Mouse (Mus musculus) kidney, postnatal 0 days (tissue): ENCODE results near the gene Atg4b. TPM values are rescaled to one million over a fixed set of nuclear protein-coding genes. Genes with fewer than 3 reads are reported as not detected.

Experiments used
- ATAC-seq: fragments of 200-750 bp; cut with Nextera tagmentation; replicated peaks from 2 replicates; pipeline ENCODE4 v1.8.0; 2017; ENCODE audit warnings: low read depth, moderate number of reproducible peaks, moderate TSS enrichment, moderate library complexity; ENCODE audit not compliant: low FRiP score
- DNase-seq: peaks from one replicate; pipeline ENCODE4 v3.0.0-alpha.2; 2016; ENCODE audit warnings: low spot score
- H3K27ac ChIP-seq: fragments of 300-500 bp; sonication (generic); 2 replicates; pipeline ENCODE4 v1.5.1; 2014; ENCODE audit warnings: mild to moderate bottlenecking
- H3K27me3 ChIP-seq: fragments of 300-500 bp; sonication (generic); 2 replicates; pipeline ENCODE4 v1.6.1; 2014; ENCODE audit warnings: low read length, mixed read lengths; ENCODE audit not compliant: insufficient read depth
- H3K36me3 ChIP-seq: fragments of 300-500 bp; sonication (generic); 2 replicates; pipeline ENCODE4 v1.6.1; 2014; ENCODE audit warnings: low read length, mixed read lengths; ENCODE audit not compliant: insufficient read depth
- H3K4me1 ChIP-seq: fragments of 300-500 bp; sonication (generic); replicated peaks from 2 replicates; pipeline ENCODE4 v1.6.1; 2014; ENCODE audit warnings: antibody characterized with exemption, low read length, mixed read lengths; ENCODE audit not compliant: insufficient read depth
- H3K4me2 ChIP-seq: fragments of 300-500 bp; sonication (generic); 2 replicates; pipeline ENCODE4 v1.6.1; 2014; ENCODE audit warnings: mild to moderate bottlenecking, low read length, moderate library complexity, mixed read lengths
- H3K4me3 ChIP-seq: fragments of 300-500 bp; sonication (generic); replicated peaks from 2 replicates; pipeline ENCODE4 v1.5.1; 2014; ENCODE audit warnings: low read depth, low read length
- H3K9ac ChIP-seq: fragments of 300-500 bp; sonication (generic); 2 replicates; pipeline ENCODE4 v1.6.1; 2014; ENCODE audit warnings: low read depth, low read length
- H3K9me3 ChIP-seq: fragments of 300-500 bp; sonication (generic); replicated peaks from 2 replicates; pipeline ENCODE4 v1.6.1; 2016; ENCODE audit warnings: low read length, inconsistent platforms, mixed read lengths
- CTCF ChIP-seq: IDR thresholded peaks from 2 replicates; pipeline ENCODE4 v1.5.1; 2016; ENCODE audit warnings: antibody characterized with exemption, low read depth, mild to moderate bottlenecking, moderate library complexity
- WGBS: fragments of 180-500 bp; shearing (Covaris S2); extraction: QIAGEN DNeasy Blood & Tissue Kit; methylation state at CpG from one replicate; pipeline ENCODE4 v1.1.7; 2014; 5-methylcytosine and 5-hydroxymethylcytosine counted together
- polyA plus RNA-seq: library from polyadenylated mRNA; unstranded; fragments of >200 nt; fragmentation: Nextera tagmentation; extraction: Ambion mirVana; gene quantifications from 2 replicates; pipeline ENCODE4 v1.2.1, GENCODE M21; 2015

Atg4b gene
- polyA plus RNA-seq, 1 experiment from 2014 or later, result 84.6 TPM

- H3K27me3 ChIP-seq, result no peaks in the 10 kb centered on the region
- peak overlapping the region; percentile 96 for H3K27ac ChIP-seq
- 0 out of 2 replicates have a peak, but pooled peaks cover 6% of the 10 kb centered on the region for H3K4me1 ChIP-seq
- WGBS, result 74% methylated on average over 3 of the region's 3 CpGs
- H3K36me3 ChIP-seq, result peaks cover 14% of the 10 kb centered on the region
- no peaks in the 10 kb centered on the region for H3K9me3 ChIP-seq
- peak overlapping the region; percentile 69; the same call in 1 of the 2 replicates for H3K4me2 ChIP-seq
- TF ChIP-seq CTCF, result no peak
- DNase-seq, result no peak
- no peak for ATAC-seq
- no peak overlapping the region for H3K9ac ChIP-seq
- H3K4me3 ChIP-seq, result no peak overlapping the region
These were observed 72.6 kb downstream of the Atg4b start for GRCm38 (mm10) chr1:93823796-93824495.

- WGBS, result 6% methylated on average over 10 of the region's 10 CpGs
- Histone ChIP-seq H3K9ac (peak within 1 kb of the TSS; percentile 59), H3K4me2 (peak within 1 kb of the TSS; percentile 69), H3K4me3 (peak within 1 kb of the TSS; percentile 47), H3K4me1 (0 out of 2 replicates have a peak, but pooled peaks cover 6% of the 10 kb centered on the region), H3K27ac (peak within 1 kb of the TSS; percentile 96), H3K36me3 (peaks cover 7% of the 10 kb centered on the region; the same call in 1 of the 2 replicates), H3K9me3 (no peaks in the 10 kb centered on the region), H3K27me3 (no peaks in the 10 kb centered on the region)
- peak; percentile 3 for DNase-seq
- no peak for TF ChIP-seq CTCF
- peak; percentile 14 for ATAC-seq
These were observed 73.3 kb downstream of the Atg4b start, which contains the start of gene D2hgdh for GRCm38 (mm10) chr1:93824609-93825008. Gene D2hgdh (plus strand): TSS chr1:93824909.

GRCm38 (mm10) chr1:93825105-93825674 is 73.9 kb downstream of the Atg4b start:
- peak; percentile 97 for ATAC-seq
- Histone ChIP-seq H3K36me3 (0 out of 2 replicates have a peak, but pooled peaks cover 5% of the 10 kb centered on the region), H3K4me3 (peak overlapping the region; percentile 47), H3K9ac (peak overlapping the region; percentile 59), H3K27ac (peak overlapping the region; percentile 96), H3K9me3 (no peaks in the 10 kb centered on the region), H3K4me2 (peak overlapping the region; percentile 69), H3K4me1 (0 out of 2 replicates have a peak, but pooled peaks cover 6% of the 10 kb centered on the region), H3K27me3 (no peaks in the 10 kb centered on the region)
- WGBS, result 1% methylated on average over 30 of the region's 30 CpGs
- TF ChIP-seq CTCF, result peak; percentile 41
- DNase-seq, result peak; percentile 96

- DNase-seq, result no peak
- H3K9me3 ChIP-seq, result no peaks in the 10 kb centered on the region
- TF ChIP-seq CTCF, result peak; percentile 41; the same call in 1 of the 2 replicates
- no peaks in the 10 kb centered on the region for H3K27me3 ChIP-seq
- H3K4me2 ChIP-seq, result peak overlapping the region; percentile 69
- H3K4me1 ChIP-seq, result 0 out of 2 replicates have a peak, but pooled peaks cover 6% of the 10 kb centered on the region
- H3K36me3 ChIP-seq, result 0 out of 2 replicates have a peak, but pooled peaks cover 5% of the 10 kb centered on the region
- 0 out of 2 replicates have a peak, but pooled peaks have one; percentile 31 for ATAC-seq
- peak overlapping the region; percentile 47 for H3K4me3 ChIP-seq
- 43% methylated on average over 27 of the region's 27 CpGs for WGBS
- peak overlapping the region; percentile 59 for H3K9ac ChIP-seq
- H3K27ac ChIP-seq, result peak overlapping the region; percentile 96
These were observed 74.7 kb downstream of the Atg4b start for GRCm38 (mm10) chr1:93825771-93826539.

- WGBS, result 91% methylated on average over 9 of the region's 9 CpGs
- Histone ChIP-seq H3K4me3 (no peak overlapping the region), H3K27me3 (no peaks in the 10 kb centered on the region), H3K4me1 (0 out of 2 replicates have a peak, but pooled peaks cover 6% of the 10 kb centered on the region), H3K4me2 (no peak overlapping the region), H3K9me3 (no peaks in the 10 kb centered on the region), H3K27ac (no peak overlapping the region), H3K9ac (no peak overlapping the region), H3K36me3 (0 out of 2 replicates have a peak, but pooled peaks cover 5% of the 10 kb centered on the region)
- ATAC-seq, result no peak
- DNase-seq, result no peak
- TF ChIP-seq CTCF, result no peak
These were observed 75.2 kb downstream of the Atg4b start for GRCm38 (mm10) chr1:93826540-93826835.
